Mouse (Mus musculus): ENCODE measurements around the gene Syap1. TPM values are rescaled to one million over a fixed set of nuclear protein-coding genes. Genes with fewer than 3 reads are reported as not detected.
"Not testable (repeated sequence)": the region's sequence is repeated elsewhere in the genome, so short reads cannot be mapped to it uniquely, and the experiment has no call there.

Syap1 gene
- polyA plus RNA-seq, 1 experiment from 2014 or later: 50.3 TPM

DNA sequence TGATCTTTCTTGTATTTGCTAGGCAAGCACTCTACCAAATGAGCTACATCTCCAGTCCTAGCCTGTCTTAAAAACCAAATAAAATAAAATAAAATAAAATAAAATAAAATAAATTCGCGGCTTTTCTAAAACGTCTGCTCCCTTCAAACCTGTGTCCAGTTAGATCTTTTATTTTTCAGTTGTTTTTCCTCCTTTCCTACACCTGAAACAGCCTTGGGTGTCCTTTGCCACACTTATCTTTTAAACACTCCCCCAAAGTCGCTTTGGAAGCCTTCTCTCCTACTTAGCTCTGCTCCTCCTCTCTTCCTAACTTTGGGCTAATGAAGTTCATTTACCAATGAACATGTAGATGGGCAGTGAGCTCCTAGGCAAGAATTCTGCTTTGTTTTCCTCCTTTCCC lies 12.7 kb upstream of the Syap1 start, which contains the start of gene Ctps2:
Gene Ctps2, plus strand, starts transcription at position 301 of the 400 bp plus-strand sequence.
- DNase-seq (ENCODE audit: low spot score) (no peak), ATAC-seq (ENCODE audit: insufficient number of reproducible peaks, low FRiP score, low TSS enrichment, low read depth) (no peak)
- WGBS: 36% methylated on average over 4 of the region's 4 CpGs
- H3K4me1 ChIP-seq (ENCODE audit: control insufficient read depth, insufficient read depth, low read length): no peaks in the 10 kb centered on the region
- 0 out of 2 replicates have a peak, but pooled peaks cover 3% of the 10 kb centered on the region for H3K27me3 ChIP-seq (ENCODE audit: control insufficient read depth, insufficient read depth, low read length)
- H3K9ac ChIP-seq (ENCODE audit: low read length): peak within 1 kb of the TSS; percentile 70
- H3K36me3 ChIP-seq (ENCODE audit: control insufficient read depth, insufficient read depth, low read length): no peaks in the 10 kb centered on the region
- peak within 1 kb of the TSS; percentile 53 for H3K4me3 ChIP-seq (ENCODE audit: low read depth, low read length)
- H3K27ac ChIP-seq (replicated peaks; ENCODE audit: low read depth, low read length): 0 out of 2 replicates have a peak within 1 kb of the TSS, but pooled peaks have one; percentile 30
- H3K9me3 ChIP-seq (ENCODE audit: control insufficient read depth, low read length): no peaks in the 10 kb centered on the region
- peak within 1 kb of the TSS; percentile 49 for H3K4me2 ChIP-seq (ENCODE audit: low read depth, severe bottlenecking)

DNA sequence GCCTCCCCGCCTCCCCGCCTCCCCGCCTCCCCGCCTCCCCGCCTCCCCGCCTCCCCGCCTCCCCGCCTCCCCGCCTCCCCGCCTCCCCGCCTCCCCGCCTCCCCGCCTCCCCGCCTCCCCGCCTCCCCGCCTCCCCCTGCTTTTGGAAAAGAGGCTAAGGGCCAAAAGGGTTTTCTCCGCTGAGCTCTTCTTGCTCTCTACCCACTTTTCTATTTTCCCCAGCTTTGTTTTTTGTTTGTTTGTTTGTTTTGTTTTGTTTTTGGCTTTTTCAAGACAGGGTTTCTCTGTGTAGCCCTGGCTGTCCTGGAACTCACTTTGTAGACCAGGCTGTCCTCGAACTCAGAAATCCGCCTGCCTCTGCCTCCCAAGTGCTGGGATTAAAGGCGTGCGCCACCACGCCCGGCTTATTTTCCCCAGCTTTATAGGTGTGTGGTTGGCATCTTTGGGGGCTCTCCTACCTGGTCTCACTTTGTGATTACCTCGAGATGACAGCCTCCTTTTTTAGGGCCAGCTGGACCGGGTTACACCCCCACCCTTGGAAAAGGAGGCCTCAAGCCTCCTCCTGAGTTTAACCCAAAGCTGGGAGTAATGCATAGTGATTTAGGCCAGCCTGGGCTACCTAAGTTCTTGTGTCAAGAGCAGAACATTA lies 452 bp upstream of the Syap1 start:
- ATAC-seq (ENCODE audit: insufficient number of reproducible peaks, low FRiP score, low TSS enrichment, low read depth): peak; percentile 38; the same call in 1 of the 2 replicates
- WGBS: 78% methylated on average over 9 of the region's 25 CpGs

DNA sequence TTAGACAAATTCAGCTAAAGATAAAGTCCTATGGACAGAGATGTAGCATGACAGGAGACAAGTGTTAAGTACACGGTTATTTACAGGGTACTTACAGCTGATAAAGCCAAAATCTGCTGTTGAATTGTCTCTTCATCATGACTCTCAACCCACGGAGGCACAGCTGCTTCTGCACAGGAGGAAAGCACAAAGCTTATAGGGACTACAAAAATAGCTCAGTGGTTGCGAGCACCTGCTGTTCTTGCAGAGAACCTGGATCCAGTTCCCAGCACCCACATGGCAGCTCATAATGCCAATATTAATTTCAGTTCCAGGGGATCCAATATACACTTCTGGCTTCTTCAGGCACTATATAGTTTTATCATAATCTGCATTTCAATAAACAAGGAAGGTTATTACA lies 10.0 kb downstream of the Syap1 start:
- Histone ChIP-seq H3K9ac (ENCODE audit: low read length) (no peak overlapping the region), H3K9me3 (ENCODE audit: control insufficient read depth, low read length) (no peaks in the 10 kb centered on the region), H3K4me1 (ENCODE audit: control insufficient read depth, insufficient read depth, low read length) (no peaks in the 10 kb centered on the region), H3K36me3 (ENCODE audit: control insufficient read depth, insufficient read depth, low read length) (no peaks in the 10 kb centered on the region), H3K27ac (replicated peaks; ENCODE audit: low read depth, low read length) (no peak overlapping the region), H3K27me3 (ENCODE audit: control insufficient read depth, insufficient read depth, low read length) (no peaks in the 10 kb centered on the region), H3K4me3 (ENCODE audit: low read depth, low read length) (no peak overlapping the region), H3K4me2 (ENCODE audit: low read depth, severe bottlenecking) (no peak overlapping the region)
- DNase-seq (ENCODE audit: low spot score) (no peak), ATAC-seq (ENCODE audit: insufficient number of reproducible peaks, low FRiP score, low TSS enrichment, low read depth) (no peak)
- 93% methylated on average over 3 of the region's 3 CpGs for WGBS

More for the DNA sequence above, 452 bp upstream of the Syap1 start:
- not testable (repeated sequence) for H3K4me3 ChIP-seq (ENCODE audit: low read depth, low read length); H3K9me3 ChIP-seq (ENCODE audit: control insufficient read depth, low read length); H3K4me1 ChIP-seq (ENCODE audit: control insufficient read depth, insufficient read depth, low read length); H3K36me3 ChIP-seq (ENCODE audit: control insufficient read depth, insufficient read depth, low read length); H3K27me3 ChIP-seq (ENCODE audit: control insufficient read depth, insufficient read depth, low read length); H3K27ac ChIP-seq (replicated peaks; ENCODE audit: low read depth, low read length); H3K9ac ChIP-seq (ENCODE audit: low read length); H3K4me2 ChIP-seq (ENCODE audit: low read depth, severe bottlenecking)
- peak; percentile 21 for DNase-seq (ENCODE audit: low spot score)

DNA sequence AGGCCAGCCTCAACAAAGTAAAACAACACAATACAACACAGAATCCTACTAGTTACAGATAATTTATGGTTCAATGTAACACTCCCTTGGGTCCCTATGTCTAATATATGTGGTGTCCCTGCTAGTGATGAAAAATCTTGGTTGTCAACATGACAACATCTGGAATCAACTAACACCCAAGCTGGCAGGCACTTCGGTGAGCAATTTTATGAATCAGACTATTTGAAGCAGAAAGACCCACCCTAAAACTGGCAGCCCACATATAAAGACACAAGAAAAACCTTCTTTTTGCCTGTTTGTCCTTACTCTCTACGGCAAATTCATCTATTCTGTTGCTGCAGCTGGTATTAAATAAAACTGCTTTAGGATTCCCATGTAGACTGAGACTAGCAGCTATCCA lies 14.5 kb downstream of the Syap1 start:
- no peak overlapping the region for H3K4me3 ChIP-seq (ENCODE audit: low read depth, low read length)
- H3K36me3 ChIP-seq (ENCODE audit: control insufficient read depth, insufficient read depth, low read length): no peaks in the 10 kb centered on the region
- H3K4me1 ChIP-seq (ENCODE audit: control insufficient read depth, insufficient read depth, low read length): no peaks in the 10 kb centered on the region
- DNase-seq (ENCODE audit: low spot score) (no peak), ATAC-seq (ENCODE audit: insufficient number of reproducible peaks, low FRiP score, low TSS enrichment, low read depth) (no peak)
- H3K9me3 ChIP-seq (ENCODE audit: control insufficient read depth, low read length): no peaks in the 10 kb centered on the region
- H3K27ac ChIP-seq (replicated peaks; ENCODE audit: low read depth, low read length): no peak overlapping the region
- no peak overlapping the region for H3K4me2 ChIP-seq (ENCODE audit: low read depth, severe bottlenecking)
- 67% methylated on average over 2 of the region's 2 CpGs for WGBS
- H3K27me3 ChIP-seq (ENCODE audit: control insufficient read depth, insufficient read depth, low read length): no peaks in the 10 kb centered on the region
- no peak overlapping the region for H3K9ac ChIP-seq (ENCODE audit: low read length)

DNA sequence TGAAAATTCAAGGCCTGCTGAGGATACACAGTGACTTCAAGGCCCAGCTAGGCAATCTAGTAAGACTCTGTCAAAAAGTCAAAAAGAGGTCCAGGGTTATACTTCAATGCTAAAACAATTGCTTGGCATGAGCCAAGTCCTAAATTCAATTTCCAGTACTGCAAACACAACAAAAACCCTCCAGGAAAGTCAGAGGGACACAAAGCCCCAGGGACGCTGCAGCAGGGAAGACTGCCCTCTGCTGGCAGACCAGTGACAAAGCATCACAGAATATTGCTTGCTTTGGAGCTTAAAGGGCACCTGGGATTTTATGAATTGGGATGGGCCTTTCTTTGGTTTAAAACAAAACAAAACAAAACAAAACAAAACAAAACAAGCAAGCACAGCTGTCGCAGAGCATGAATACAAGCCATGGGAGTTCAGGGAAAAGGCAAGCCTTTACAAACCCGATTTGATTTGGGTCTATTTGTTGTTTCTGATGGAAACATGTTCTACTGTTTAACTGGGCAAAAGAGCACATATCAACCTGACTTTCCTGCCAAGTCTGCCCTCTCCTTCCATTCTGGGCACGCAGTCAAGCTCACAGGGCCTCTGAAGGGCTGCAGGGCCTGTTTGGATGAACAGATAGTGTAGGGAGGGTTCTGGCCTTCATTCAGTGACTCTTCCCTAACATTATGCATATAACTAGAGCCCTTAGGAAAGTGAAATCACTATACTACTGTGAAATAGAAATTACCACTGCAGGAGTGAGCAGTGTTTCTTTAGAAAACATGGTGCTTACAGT lies 16.3 kb downstream of the Syap1 start:
- H3K4me2 ChIP-seq (ENCODE audit: low read depth, severe bottlenecking): no peak overlapping the region
- no peaks in the 10 kb centered on the region for H3K4me1 ChIP-seq (ENCODE audit: control insufficient read depth, insufficient read depth, low read length)
- no peaks in the 10 kb centered on the region for H3K9me3 ChIP-seq (ENCODE audit: control insufficient read depth, low read length)
- ATAC-seq (ENCODE audit: insufficient number of reproducible peaks, low FRiP score, low TSS enrichment, low read depth): no peak
- no peak overlapping the region for H3K27ac ChIP-seq (replicated peaks; ENCODE audit: low read depth, low read length)
- H3K9ac ChIP-seq (ENCODE audit: low read length): no peak overlapping the region
- no peaks in the 10 kb centered on the region for H3K36me3 ChIP-seq (ENCODE audit: control insufficient read depth, insufficient read depth, low read length)
- peak; percentile 40 for DNase-seq (ENCODE audit: low spot score)
- H3K4me3 ChIP-seq (ENCODE audit: low read depth, low read length): no peak overlapping the region
- no peaks in the 10 kb centered on the region for H3K27me3 ChIP-seq (ENCODE audit: control insufficient read depth, insufficient read depth, low read length)
- 45% methylated on average over 4 of the region's 4 CpGs for WGBS

DNA sequence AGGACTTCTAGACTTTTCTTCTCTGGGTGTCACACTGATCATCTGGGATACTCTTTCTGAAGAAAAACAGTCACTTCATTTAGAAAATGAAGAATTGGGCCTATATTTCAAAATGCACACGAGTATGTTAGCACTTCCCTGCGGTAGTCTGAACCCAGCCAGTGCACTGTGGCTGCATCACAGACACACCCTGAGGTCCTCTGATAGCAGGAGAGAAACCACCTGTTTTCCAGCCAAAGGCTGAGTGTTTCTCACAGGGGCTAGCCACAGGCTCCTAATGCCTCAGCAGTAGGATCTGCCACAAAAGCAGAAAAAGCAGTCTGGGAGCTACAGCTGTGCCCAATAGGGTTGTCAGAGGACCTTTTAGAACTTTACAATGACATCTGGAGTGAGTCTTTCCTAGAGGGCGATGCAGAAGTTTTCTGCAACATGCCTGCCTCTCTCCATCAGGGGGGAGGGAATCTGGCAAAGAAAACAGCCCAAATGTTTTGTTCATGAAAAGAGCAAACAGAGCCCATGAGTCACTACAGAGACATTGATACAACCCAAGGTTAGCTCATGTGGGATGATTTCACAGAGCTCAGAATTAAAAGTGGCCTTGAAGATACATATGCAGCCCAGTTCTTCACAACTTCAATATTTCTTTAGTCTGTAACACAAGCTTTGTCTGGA lies 19.8 kb downstream of the Syap1 start:
- Histone ChIP-seq H3K27me3 (ENCODE audit: control insufficient read depth, insufficient read depth, low read length) (no peaks in the 10 kb centered on the region), H3K36me3 (ENCODE audit: control insufficient read depth, insufficient read depth, low read length) (no peaks in the 10 kb centered on the region), H3K4me3 (ENCODE audit: low read depth, low read length) (no peak overlapping the region), H3K4me2 (ENCODE audit: low read depth, severe bottlenecking) (no peak overlapping the region), H3K9ac (ENCODE audit: low read length) (no peak overlapping the region), H3K27ac (replicated peaks; ENCODE audit: low read depth, low read length) (no peak overlapping the region), H3K9me3 (ENCODE audit: control insufficient read depth, low read length) (no peaks in the 10 kb centered on the region), H3K4me1 (ENCODE audit: control insufficient read depth, insufficient read depth, low read length) (no peaks in the 10 kb centered on the region)
- ATAC-seq (ENCODE audit: insufficient number of reproducible peaks, low FRiP score, low TSS enrichment, low read depth) (no peak), DNase-seq (ENCODE audit: low spot score) (no peak)
- WGBS: 93% methylated on average over 3 of the region's 3 CpGs

DNA sequence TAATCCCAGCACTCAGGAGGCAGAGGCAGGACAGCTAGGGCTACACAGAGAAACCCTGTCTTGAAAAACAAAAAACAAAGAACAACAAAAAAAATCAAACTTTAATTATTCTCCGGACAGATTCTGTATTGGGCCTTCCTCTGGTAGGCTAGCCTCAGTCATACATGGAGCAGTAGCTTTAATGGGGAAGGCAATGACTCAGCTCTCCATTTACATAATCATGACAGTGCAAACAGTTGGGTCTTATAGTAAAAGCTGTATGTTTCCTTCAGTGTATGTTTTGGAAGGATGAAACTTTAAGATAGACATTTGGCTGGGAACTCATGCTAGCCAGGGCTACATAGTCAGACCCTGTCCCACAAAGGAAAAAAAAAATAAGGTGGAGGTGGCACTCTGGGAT lies 39.6 kb downstream of the Syap1 start:
- Histone ChIP-seq H3K9ac (ENCODE audit: low read length) (no peak overlapping the region), H3K4me3 (ENCODE audit: low read depth, low read length) (no peak overlapping the region), H3K4me2 (ENCODE audit: low read depth, severe bottlenecking) (no peak overlapping the region), H3K27me3 (ENCODE audit: control insufficient read depth, insufficient read depth, low read length) (no peaks in the 10 kb centered on the region), H3K36me3 (ENCODE audit: control insufficient read depth, insufficient read depth, low read length) (no peaks in the 10 kb centered on the region), H3K4me1 (ENCODE audit: control insufficient read depth, insufficient read depth, low read length) (no peaks in the 10 kb centered on the region), H3K9me3 (ENCODE audit: control insufficient read depth, low read length) (no peaks in the 10 kb centered on the region), H3K27ac (replicated peaks; ENCODE audit: low read depth, low read length) (no peak overlapping the region)
- DNase-seq (ENCODE audit: low spot score) (no peak), ATAC-seq (ENCODE audit: insufficient number of reproducible peaks, low FRiP score, low TSS enrichment, low read depth) (no peak)
- WGBS: 83% methylated on average over 1 of the region's 1 CpGs

DNA sequence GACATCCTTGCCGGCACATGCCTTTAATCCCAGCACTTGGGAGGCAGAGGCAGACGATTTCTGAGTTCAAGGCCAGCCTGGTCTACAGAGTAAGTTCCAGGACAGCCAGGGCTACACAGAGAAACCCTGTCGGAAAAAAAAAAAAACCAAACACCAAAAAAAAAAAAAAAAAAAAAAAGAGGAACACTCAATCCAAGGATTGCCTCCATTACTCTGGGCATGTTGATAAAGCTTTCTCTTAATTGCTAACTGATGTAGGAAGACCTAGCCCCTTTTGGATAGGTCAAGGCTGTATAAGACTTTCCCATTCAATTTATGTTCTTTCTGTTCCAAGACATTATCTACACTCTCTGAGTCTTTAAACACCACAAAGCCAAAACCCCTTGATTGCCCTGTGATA lies 42.7 kb downstream of the Syap1 start:
- H3K27ac ChIP-seq (replicated peaks; ENCODE audit: low read depth, low read length): no peak overlapping the region
- no peaks in the 10 kb centered on the region for H3K36me3 ChIP-seq (ENCODE audit: control insufficient read depth, insufficient read depth, low read length)
- DNase-seq (ENCODE audit: low spot score) (no peak), ATAC-seq (ENCODE audit: insufficient number of reproducible peaks, low FRiP score, low TSS enrichment, low read depth) (no peak)
- 90% methylated on average over 3 of the region's 3 CpGs for WGBS
- H3K4me3 ChIP-seq (ENCODE audit: low read depth, low read length): no peak overlapping the region
- no peak overlapping the region for H3K4me2 ChIP-seq (ENCODE audit: low read depth, severe bottlenecking)
- H3K9me3 ChIP-seq (ENCODE audit: control insufficient read depth, low read length): no peaks in the 10 kb centered on the region
- no peaks in the 10 kb centered on the region for H3K27me3 ChIP-seq (ENCODE audit: control insufficient read depth, insufficient read depth, low read length)
- no peak overlapping the region for H3K9ac ChIP-seq (ENCODE audit: low read length)
- H3K4me1 ChIP-seq (ENCODE audit: control insufficient read depth, insufficient read depth, low read length): no peaks in the 10 kb centered on the region
